Mouse (Mus musculus) liver, embryonic 16.5 days (tissue): ENCODE measurements around the gene Gm5127. TPM values are rescaled to one million over a fixed set of nuclear protein-coding genes. Genes with fewer than 3 reads are reported as not detected.

Experiments used
- ATAC-seq: fragments of 200-750 bp; cut with Nextera tagmentation; 2 replicates; pipeline ENCODE4 v1.8.0; 2017; ENCODE audit warnings: low read depth, mild to moderate bottlenecking, moderate number of reproducible peaks, moderate library complexity
- H3K27ac ChIP-seq: fragments of 300-500 bp; sonication (generic); 2 replicates; pipeline ENCODE4 v1.5.1; 2014; ENCODE audit warnings: mild to moderate bottlenecking, low read length
- H3K27me3 ChIP-seq: fragments of 300-500 bp; sonication (generic); 2 replicates; pipeline ENCODE4 v1.6.1; 2014; ENCODE audit warnings: low read depth, low read length, mixed read lengths; ENCODE audit not compliant: control insufficient read depth, insufficient read depth
- H3K36me3 ChIP-seq: fragments of 300-500 bp; sonication (generic); 2 replicates; pipeline ENCODE4 v1.6.1; 2014; ENCODE audit warnings: mild to moderate bottlenecking; ENCODE audit not compliant: control insufficient read depth, insufficient read depth
- H3K4me1 ChIP-seq: fragments of 300-500 bp; sonication (generic); 2 replicates; pipeline ENCODE4 v1.6.1; 2014; ENCODE audit warnings: low read depth, low read length, mixed read lengths; ENCODE audit not compliant: control insufficient read depth
- H3K4me2 ChIP-seq: fragments of 300-500 bp; sonication (generic); 2 replicates; pipeline ENCODE4 v1.6.1; 2014; ENCODE audit warnings: low read depth, low read length, mixed read lengths
- H3K4me3 ChIP-seq: fragments of 300-500 bp; sonication (generic); 2 replicates; pipeline ENCODE4 v1.5.1; 2014; ENCODE audit warnings: low read depth, mild to moderate bottlenecking, low read length
- H3K9ac ChIP-seq: fragments of 300-500 bp; sonication (generic); 2 replicates; pipeline ENCODE4 v1.6.1; 2014; ENCODE audit warnings: low read depth, low read length
- H3K9me3 ChIP-seq: fragments of 300-500 bp; sonication (generic); replicated peaks from 2 replicates; pipeline ENCODE4 v1.6.1; 2016; ENCODE audit warnings: low read length; ENCODE audit not compliant: control insufficient read depth
- WGBS: fragments of 180-500 bp; shearing (Covaris S2); extraction: QIAGEN DNeasy Blood & Tissue Kit; methylation state at CpG from one replicate; pipeline ENCODE4 v1.1.7; 2014; ENCODE audit not compliant: insufficient replicate concordance; 5-methylcytosine and 5-hydroxymethylcytosine counted together
- polyA plus RNA-seq: library from polyadenylated mRNA; unstranded; fragments of >200 nt; fragmentation: Nextera tagmentation; extraction: Ambion mirVana; gene quantifications from 2 replicates; pipeline ENCODE4 v1.2.1, GENCODE M21; 2015

Gene Gm5127
- polyA plus RNA-seq, 1 experiment from 2014 or later: not detected

GRCm38 (mm10) chrX:106603386-106603785 lies 20.4 kb downstream of the Gm5127 start, which contains the start of gene Cysltr1:
Gene Cysltr1 (minus strand): TSS chrX:106603679.
- ATAC-seq: no peak
- Histone ChIP-seq H3K9ac (no peak within 1 kb of the TSS), H3K4me1 (no peaks in the 10 kb centered on the region), H3K27me3 (no peaks in the 10 kb centered on the region), H3K9me3 (no peaks in the 10 kb centered on the region), H3K4me3 (no peak within 1 kb of the TSS; the same call in 1 of the 2 replicates), H3K27ac (no peak within 1 kb of the TSS), H3K36me3 (no peaks in the 10 kb centered on the region), H3K4me2 (0 out of 2 replicates have a peak within 1 kb of the TSS, but pooled peaks have one; percentile 13)
- 11% methylated on average over 6 of the region's 6 CpGs for WGBS

GRCm38 (mm10) chrX:106622512-106622911 lies 39.5 kb downstream of the Gm5127 start:
- H3K27ac ChIP-seq: no peak overlapping the region
- no peaks in the 10 kb centered on the region for H3K27me3 ChIP-seq
- H3K4me3 ChIP-seq: no peak overlapping the region
- WGBS: 29% methylated on average over 1 of the region's 1 CpGs
- H3K9ac ChIP-seq: no peak overlapping the region
- no peak overlapping the region for H3K4me2 ChIP-seq
- H3K9me3 ChIP-seq: no peaks in the 10 kb centered on the region
- no peaks in the 10 kb centered on the region for H3K36me3 ChIP-seq
- ATAC-seq: no peak
- H3K4me1 ChIP-seq: no peaks in the 10 kb centered on the region

- H3K4me3 ChIP-seq: no peak overlapping the region
- H3K9me3 ChIP-seq: no peaks in the 10 kb centered on the region
- ATAC-seq: no peak
- H3K9ac ChIP-seq: no peak overlapping the region
- H3K36me3 ChIP-seq: no peaks in the 10 kb centered on the region
- H3K27ac ChIP-seq: no peak overlapping the region
- H3K4me2 ChIP-seq: no peak overlapping the region
- no peaks in the 10 kb centered on the region for H3K27me3 ChIP-seq
- 35% methylated on average over 3 of the region's 3 CpGs for WGBS
- no peaks in the 10 kb centered on the region for H3K4me1 ChIP-seq
Measured at GRCm38 (mm10) chrX:106623667-106624066, 40.7 kb downstream of the Gm5127 start.

- Histone ChIP-seq H3K9me3 (no peaks in the 10 kb centered on the region), H3K27ac (no peak overlapping the region), H3K9ac (no peak overlapping the region), H3K36me3 (no peaks in the 10 kb centered on the region), H3K4me3 (no peak overlapping the region), H3K4me1 (no peaks in the 10 kb centered on the region), H3K4me2 (no peak overlapping the region), H3K27me3 (no peaks in the 10 kb centered on the region)
- no peak for ATAC-seq
- WGBS: 33% methylated on average over 1 of the region's 1 CpGs
Measured at GRCm38 (mm10) chrX:106628514-106628913, 45.5 kb downstream of the Gm5127 start.

- Histone ChIP-seq H3K27me3 (no peaks in the 10 kb centered on the region), H3K36me3 (no peaks in the 10 kb centered on the region), H3K9ac (no peak overlapping the region), H3K9me3 (no peaks in the 10 kb centered on the region), H3K4me1 (no peaks in the 10 kb centered on the region), H3K27ac (no peak overlapping the region), H3K4me3 (no peak overlapping the region), H3K4me2 (no peak overlapping the region)
- ATAC-seq: no peak
Measured at GRCm38 (mm10) chrX:106633543-106633942, 50.6 kb downstream of the Gm5127 start.

GRCm38 (mm10) chrX:106634799-106635541 lies 52.0 kb downstream of the Gm5127 start:
- H3K9me3 ChIP-seq: no peaks in the 10 kb centered on the region
- no peak overlapping the region for H3K27ac ChIP-seq
- no peak for ATAC-seq
- no peaks in the 10 kb centered on the region for H3K36me3 ChIP-seq
- no peak overlapping the region for H3K4me2 ChIP-seq
- no peak overlapping the region for H3K4me3 ChIP-seq
- H3K4me1 ChIP-seq: no peaks in the 10 kb centered on the region
- WGBS: 42% methylated on average over 3 of the region's 3 CpGs
- no peaks in the 10 kb centered on the region for H3K27me3 ChIP-seq
- no peak overlapping the region for H3K9ac ChIP-seq

GRCm38 (mm10) chrX:106662101-106662500 lies 79.1 kb downstream of the Gm5127 start:
- no peak for ATAC-seq
- no peak overlapping the region for H3K27ac ChIP-seq
- no peak overlapping the region for H3K4me2 ChIP-seq
- no peaks in the 10 kb centered on the region for H3K36me3 ChIP-seq
- H3K4me3 ChIP-seq: no peak overlapping the region
- no peak overlapping the region for H3K9ac ChIP-seq
- no peaks in the 10 kb centered on the region for H3K27me3 ChIP-seq
- H3K9me3 ChIP-seq: no peaks in the 10 kb centered on the region
- no peaks in the 10 kb centered on the region for H3K4me1 ChIP-seq

GRCm38 (mm10) chrX:106704590-106704989 lies 121.6 kb downstream of the Gm5127 start:
- Histone ChIP-seq H3K36me3 (no peaks in the 10 kb centered on the region), H3K4me1 (no peaks in the 10 kb centered on the region), H3K4me3 (no peak overlapping the region), H3K27ac (no peak overlapping the region), H3K27me3 (no peaks in the 10 kb centered on the region), H3K9me3 (no peaks in the 10 kb centered on the region), H3K9ac (no peak overlapping the region), H3K4me2 (no peak overlapping the region)
- WGBS: 63% methylated on average over 3 of the region's 3 CpGs
- no peak for ATAC-seq

GRCm38 (mm10) chrX:106717160-106717559 lies 134.2 kb downstream of the Gm5127 start:
- Histone ChIP-seq H3K27me3 (no peaks in the 10 kb centered on the region), H3K4me2 (no peak overlapping the region), H3K4me1 (no peaks in the 10 kb centered on the region), H3K36me3 (no peaks in the 10 kb centered on the region), H3K9me3 (no peaks in the 10 kb centered on the region), H3K27ac (no peak overlapping the region), H3K4me3 (no peak overlapping the region), H3K9ac (no peak overlapping the region)
- ATAC-seq: no peak
- 22% methylated on average over 2 of the region's 2 CpGs for WGBS
